Mouse (Mus musculus) bone marrow macrophage, adult 2 months (primary cell): ENCODE data around the gene Crtac1.

Experiments used
- CTCF ChIP-seq: IDR thresholded peaks from 2 replicates; pipeline ENCODE4 v1.5.1; 2012; ENCODE audit warnings: low read depth, mild to moderate bottlenecking, low read length, moderate library complexity
- POLR2A ChIP-seq: IDR thresholded peaks from 2 replicates; pipeline ENCODE4 v1.6.1; 2012; ENCODE audit warnings: mild to moderate bottlenecking, low read depth, low read length, borderline replicate concordance

- TF ChIP-seq CTCF (no peak), POLR2A (no peak)
Measured at GRCm38 (mm10) chr19:42255438-42255783, 176.2 kb downstream of the Crtac1 start.
